Mouse (Mus musculus) lung, postnatal 14 days (tissue): ENCODE data around the gene Arhgap44.
A peak's percentile ranks its signal among the peaks of the same experiment; 100 is the strongest.

Experiments used
- DNase-seq: peaks from one replicate; pipeline ENCODE4 v3.0.0; 2021

The Arhgap44 gene

GRCm38 (mm10) chr11:65162767-65163120 lies at the start of gene Arhgap44:
Gene Arhgap44, minus strand, starts transcription at chr11:65162961.
- peak; percentile 77 for DNase-seq

GRCm38 (mm10) chr11:65211701-65212100 lies 48.9 kb upstream of the Arhgap44 start:
- peak; percentile 16 for DNase-seq

DNA sequence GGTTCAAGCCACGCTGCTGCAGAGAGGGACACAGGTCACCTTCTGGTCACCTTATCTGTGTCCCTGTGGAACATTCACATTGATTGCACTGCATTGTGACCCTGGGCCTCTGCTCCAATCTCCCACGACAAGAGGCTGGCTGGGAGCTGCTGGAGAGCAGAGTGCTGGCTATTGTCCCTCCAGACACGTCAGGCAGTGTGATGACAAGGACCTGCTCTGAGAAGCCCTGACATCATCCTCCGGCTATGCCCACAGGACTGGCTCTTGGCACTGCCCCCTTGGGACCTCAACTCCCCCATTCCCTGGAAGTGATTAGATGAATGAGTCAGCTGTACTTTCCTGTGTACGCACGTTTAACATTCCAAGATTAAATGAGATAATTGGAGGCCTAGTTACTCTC lies 46.7 kb upstream of the Arhgap44 start:
- DNase-seq: peak; percentile 5

GRCm38 (mm10) chr11:65205306-65205705 lies 42.5 kb upstream of the Arhgap44 start:
- peak; percentile 9 for DNase-seq

DNA sequence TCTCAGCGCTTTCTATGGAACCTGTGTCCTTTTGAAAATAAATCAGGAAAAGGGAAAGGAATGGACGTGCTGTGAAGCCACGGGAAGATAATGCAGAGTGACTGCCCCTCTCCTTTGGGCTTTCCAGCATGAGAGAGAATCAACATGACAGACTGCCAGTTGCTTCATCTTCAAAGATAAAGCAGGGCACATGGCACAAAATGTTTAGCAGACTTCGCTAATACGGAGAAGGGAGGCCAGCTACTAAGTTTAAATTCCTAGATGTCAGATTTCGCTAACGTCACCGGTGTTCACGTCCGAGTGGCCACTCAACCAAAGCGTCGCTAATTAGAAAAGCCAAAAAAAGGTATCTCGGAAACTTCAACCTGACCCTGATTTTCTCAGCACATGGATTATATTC lies 41.9 kb upstream of the Arhgap44 start:
- no peak for DNase-seq

DNA sequence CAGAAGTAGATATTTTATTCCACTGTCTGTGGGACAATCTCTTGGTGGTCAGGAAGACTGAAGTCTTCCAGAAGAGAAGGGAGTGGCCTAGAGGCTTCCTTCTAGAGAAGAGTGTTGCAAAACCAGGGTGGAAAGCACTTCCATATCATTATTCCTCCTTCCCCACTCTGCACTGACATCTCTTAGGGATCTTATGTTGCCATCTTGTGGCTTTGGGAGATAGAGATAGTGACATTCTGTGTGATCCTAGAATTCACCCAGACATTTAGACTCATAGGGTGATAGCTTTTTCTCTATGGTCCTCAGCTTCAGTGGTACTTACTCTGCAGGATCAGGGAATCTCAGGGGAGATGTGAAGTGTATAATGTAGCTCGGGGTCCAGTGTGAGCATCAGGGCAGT lies 40.3 kb upstream of the Arhgap44 start:
- DNase-seq: no peak

DNA sequence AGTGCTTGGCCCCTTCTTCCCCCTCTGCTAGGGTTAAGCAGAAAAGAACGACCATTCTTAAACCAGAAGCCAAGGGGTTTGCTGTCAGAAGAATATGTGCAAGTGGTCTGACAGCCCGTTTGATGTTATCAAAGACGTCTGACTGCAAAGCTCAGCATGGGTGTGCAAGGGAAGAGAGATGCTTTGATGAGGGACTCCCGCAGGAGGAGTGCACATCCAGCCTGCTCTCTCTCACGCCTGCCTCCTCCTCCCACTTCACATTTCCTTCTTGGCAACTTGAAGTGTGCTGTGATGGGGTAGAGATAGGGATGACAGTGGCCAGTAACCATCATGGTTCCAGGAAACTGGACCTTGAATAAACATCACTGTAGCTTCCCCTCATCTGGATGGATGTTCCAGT lies 39.5 kb upstream of the Arhgap44 start:
- DNase-seq: no peak

DNA sequence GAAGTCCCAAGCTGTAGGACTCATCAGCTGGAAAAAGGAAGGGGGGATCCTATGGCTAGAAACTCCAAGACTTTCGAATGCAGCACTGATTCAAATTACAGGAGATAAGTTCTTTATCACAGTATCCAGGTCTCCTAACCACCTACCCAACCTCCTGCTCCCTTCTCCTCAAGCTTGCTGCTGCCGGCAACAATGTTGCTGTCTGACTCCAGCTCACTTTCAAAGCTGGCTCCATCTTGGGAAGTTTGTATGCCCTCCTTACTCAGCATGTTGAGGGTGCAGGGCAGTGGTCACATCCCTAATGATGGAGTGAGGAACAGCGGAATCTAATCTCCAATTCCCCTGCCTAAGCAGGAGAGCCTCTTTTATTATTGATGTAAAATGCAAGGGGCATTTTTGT lies 35.3 kb upstream of the Arhgap44 start:
- no peak for DNase-seq

DNA sequence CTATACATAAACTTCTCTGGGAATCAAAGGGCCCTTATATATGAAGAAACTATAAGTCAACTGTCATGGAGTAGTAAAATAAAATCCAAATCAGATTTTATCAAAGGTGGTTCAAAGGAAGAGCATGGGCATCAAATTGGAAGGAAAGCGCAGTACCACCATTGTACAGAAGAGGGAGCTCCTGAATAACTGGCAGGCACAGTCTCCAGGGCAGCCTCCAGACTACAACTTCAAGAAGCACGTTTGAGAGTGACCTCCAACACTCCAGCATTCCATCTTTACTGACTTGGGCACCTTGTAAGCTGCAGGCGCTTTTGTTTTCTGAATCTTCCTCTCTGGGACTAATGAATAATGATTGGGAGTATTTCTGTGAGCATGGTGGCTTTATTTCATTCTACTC lies 34.5 kb upstream of the Arhgap44 start:
- peak; percentile 85 for DNase-seq

DNA sequence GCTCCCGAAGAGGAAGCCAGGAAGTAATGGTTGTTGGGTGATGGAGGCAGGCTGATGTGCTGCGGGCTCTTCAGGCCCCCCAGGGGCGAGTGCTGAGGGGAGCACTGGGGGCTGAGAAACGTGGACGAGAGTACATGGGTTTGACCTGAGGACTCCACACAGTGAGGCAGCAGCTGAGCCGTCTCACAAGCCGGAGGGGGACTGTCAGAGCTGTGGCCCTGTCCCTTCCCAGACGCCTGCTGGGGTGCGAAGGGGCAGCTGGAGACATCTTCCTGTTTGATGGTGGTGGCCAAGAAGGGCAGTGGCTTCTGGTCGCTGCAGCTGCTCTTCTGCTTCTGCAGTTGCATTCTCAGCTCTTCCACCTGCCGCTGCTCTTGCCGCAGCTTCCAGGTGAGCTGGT lies 24.2 kb upstream of the Arhgap44 start:
- DNase-seq: no peak

- no peak for DNase-seq
Observed at GRCm38 (mm10) chr11:65185114-65185513, 22.4 kb upstream of the Arhgap44 start.

DNA sequence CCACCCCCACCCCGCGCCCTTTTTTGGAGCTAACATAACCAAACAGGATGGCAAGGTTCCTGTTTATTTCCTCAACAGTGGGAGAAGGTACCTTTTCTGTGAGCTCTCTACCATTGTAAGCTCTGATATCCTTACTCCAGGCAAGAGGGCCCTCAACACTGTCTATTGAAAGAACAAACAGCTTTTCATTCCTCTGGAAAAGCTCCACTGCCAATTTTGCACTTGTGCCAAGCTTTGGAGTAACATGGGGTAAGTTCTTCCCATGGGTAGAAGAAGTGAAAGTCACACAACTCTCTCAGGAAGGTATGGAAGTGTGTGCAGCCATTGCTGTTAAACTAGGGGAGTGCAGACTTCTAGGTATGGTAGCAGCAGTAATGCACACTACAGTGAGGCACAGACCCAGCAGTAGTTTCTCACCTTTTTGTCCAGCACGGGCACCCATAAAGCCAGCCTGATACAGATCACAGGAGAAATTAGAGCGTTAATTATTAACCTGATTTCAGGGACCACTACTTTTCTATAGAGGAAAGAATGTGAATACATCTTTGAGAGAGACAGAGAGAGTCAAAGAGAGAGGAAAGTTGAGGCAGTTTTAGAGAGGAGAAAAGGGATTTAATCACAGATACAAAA lies 7.5 kb upstream of the Arhgap44 start:
- DNase-seq: peak; percentile 38

- DNase-seq: peak; percentile 7
Observed at GRCm38 (mm10) chr11:65161881-65162766, 637 bp downstream of the Arhgap44 start.

GRCm38 (mm10) chr11:65160991-65161880 lies 1.5 kb downstream of the Arhgap44 start:
- peak; percentile 53 for DNase-seq

- no peak for DNase-seq
Observed at GRCm38 (mm10) chr11:65159791-65160190, 3.0 kb downstream of the Arhgap44 start, which contains the start of gene 1700086D15Rik. Gene 1700086D15Rik, minus strand, starts transcription at chr11:65159891.

- no peak for DNase-seq
Observed at GRCm38 (mm10) chr11:65158658-65158990, 4.1 kb downstream of the Arhgap44 start.

DNA sequence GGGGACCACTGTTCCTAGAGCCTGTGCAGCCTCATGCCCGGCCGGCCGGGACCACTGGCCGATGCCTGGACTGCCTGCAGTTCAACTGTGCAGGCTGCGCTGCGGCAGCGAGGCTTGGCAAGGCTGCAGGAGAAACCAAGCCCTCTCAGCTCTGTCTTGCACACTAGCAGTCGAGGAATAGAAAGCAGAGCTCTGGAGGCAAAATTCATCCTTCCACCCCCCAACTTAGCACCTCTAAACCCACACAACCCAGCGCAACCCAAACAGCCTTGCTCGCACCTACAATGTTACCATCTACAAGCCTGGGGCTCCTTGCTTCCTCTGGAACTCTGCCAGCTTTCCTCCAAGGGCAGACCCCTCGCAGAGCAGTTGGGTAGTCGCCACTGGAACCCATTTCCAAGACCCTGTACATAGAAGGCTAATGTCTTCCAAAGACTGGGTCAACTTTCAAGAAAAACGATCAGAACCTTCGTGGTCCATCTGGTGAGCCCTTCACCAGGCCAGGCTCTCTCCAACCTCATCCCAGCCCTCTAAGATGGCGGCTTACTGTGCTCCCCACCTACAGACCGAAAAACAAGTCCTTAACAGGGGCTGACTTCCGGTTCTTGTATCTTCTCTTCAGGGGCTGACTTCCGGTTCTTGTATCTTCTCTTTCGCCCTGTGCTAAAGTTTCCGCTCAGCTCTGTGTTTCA lies 4.6 kb downstream of the Arhgap44 start:
- DNase-seq: no peak

GRCm38 (mm10) chr11:65153006-65153405 lies 9.8 kb downstream of the Arhgap44 start:
- DNase-seq: no peak

DNA sequence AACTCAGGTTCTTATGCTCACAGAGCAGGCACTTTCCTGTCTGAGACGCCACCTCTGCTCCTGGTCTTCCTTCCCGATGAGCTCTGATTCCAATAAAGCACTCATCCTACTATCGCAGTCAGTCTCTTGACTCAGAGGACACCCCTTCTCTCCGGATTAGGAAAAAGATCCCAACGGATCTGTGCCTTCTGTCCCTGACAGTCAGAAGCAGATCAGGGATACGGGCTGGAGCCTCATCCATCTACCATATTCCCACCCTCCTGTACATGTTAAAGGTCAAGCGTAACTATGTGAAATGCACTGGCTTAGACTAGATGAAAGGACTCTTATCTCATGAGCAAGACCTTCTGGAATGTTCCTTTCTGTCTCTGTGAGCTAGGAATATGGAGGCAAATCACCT lies 14.3 kb downstream of the Arhgap44 start:
- no peak for DNase-seq

GRCm38 (mm10) chr11:65142838-65143417 lies 19.8 kb downstream of the Arhgap44 start:
- DNase-seq: no peak

DNA sequence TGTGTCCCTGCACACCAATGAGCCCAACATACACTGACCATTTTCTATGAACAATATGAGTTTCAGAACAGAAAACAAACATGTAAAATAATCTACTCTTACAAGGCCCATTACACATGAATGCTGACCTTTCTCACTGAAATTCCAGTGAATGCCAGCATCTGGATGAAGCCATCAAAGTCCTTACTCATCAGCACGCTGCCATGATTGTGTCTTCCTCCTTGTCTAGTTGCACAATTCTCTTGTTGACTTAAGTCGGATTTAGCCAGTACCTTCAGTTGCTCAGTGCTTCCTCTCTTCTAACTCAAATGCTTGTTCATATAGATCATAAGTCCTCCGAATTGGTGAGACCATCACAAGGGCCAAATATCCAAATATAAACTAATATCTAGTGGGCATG lies 23.7 kb downstream of the Arhgap44 start:
- no peak for DNase-seq

- no peak for DNase-seq
Observed at GRCm38 (mm10) chr11:65137145-65137652, 25.6 kb downstream of the Arhgap44 start.
